Mouse (Mus musculus) gastrocnemius, adult 2 months (tissue): ENCODE measurements around the gene Garnl3. TPM values are rescaled to one million over a fixed set of nuclear protein-coding genes. Genes with fewer than 3 reads are reported as not detected.
"Not testable (repeated sequence)": the region's sequence is repeated elsewhere in the genome, so short reads cannot be mapped to it uniquely, and the experiment has no call there.

ENCODE experiments used
- DNase-seq: peaks from one replicate; pipeline ENCODE4 v3.0.0; 2022
- H3K27ac ChIP-seq: fragments of 200-600 bp; 2 replicates; pipeline ENCODE4 v1.8.1; 2022; ENCODE audit warnings: mild to moderate bottlenecking
- H3K4me3 ChIP-seq: fragments of 200-600 bp; 2 replicates; pipeline ENCODE4 v1.8.1; 2022; ENCODE audit warnings: mild to moderate bottlenecking, moderate library complexity
- CTCF ChIP-seq: fragments of 200-600 bp; IDR thresholded peaks from 2 replicates; pipeline ENCODE4 v1.8.1; 2022; ENCODE audit warnings: antibody characterized with exemption, mild to moderate bottlenecking, moderate library complexity
- intact Hi-C: fragments of 180-260 bp; cut with DNase I; formaldehyde crosslinking; loops from one replicate; pipeline ENCODE4 v1.15.1; 2025
- total RNA-seq, 2 experiments: library from RNA; stranded (reverse); gene quantifications; 2 replicates each; pipeline ENCODE4 v1.2.3; 2021

Gene Garnl3
- total RNA-seq, 2 experiments from 2014 or later: 0.31 to 0.89 TPM

GRCm38 (mm10) chr2:33138491-33138890 is 7.0 kb upstream of the Garnl3 start:
- no peak overlapping the region for H3K4me3 ChIP-seq
- no peak overlapping the region for H3K27ac ChIP-seq
- intact Hi-C loops: no loop called here
- no peak for DNase-seq
- TF ChIP-seq CTCF: no peak

DNA sequence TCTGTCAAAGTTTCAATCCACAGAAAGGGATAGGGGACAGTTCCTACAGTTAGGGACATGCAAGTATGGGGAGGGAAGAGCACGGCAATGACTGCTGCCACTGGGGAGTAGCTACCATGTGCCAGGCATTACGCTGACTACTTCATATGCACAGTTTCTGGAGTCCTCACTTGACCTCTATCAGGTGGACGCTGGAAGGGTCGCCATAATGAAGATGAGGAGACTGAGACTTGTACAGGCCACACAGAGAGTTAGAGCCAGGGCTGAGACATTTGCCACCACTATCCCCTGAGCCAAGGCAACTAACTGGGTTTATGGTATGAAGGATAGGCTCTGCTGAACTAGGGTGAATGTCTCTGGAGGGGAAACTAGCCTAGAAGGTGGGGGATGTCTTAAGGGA is 6.3 kb upstream of the Garnl3 start:
- intact Hi-C loops: no loop called here
- DNase-seq: no peak

DNA sequence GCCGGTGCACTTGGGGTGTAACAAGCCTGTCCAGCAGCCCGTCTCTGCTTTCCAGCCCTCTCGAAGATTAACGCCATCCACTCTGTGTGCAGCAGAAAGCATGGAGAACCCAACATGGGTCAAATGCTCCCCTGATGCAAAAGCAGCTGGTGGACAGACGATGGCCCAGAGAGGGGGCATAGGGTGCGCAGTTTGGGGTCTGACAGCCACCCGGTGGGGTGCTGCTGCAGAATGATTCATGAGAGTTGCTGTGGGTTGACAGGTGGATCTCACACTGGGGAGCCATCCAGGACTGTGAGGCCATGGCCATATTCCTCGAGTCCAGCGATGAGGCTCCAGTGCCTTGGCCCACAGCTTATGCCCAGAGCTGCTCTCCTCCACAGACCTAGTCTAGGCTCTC is 5.8 kb upstream of the Garnl3 start:
- intact Hi-C loops: no loop called here
- TF ChIP-seq CTCF: no peak

More for the DNA sequence above, 6.3 kb upstream of the Garnl3 start:
- no peak for TF ChIP-seq CTCF
- Histone ChIP-seq H3K4me3 (no peak overlapping the region), H3K27ac (no peak overlapping the region)

DNA sequence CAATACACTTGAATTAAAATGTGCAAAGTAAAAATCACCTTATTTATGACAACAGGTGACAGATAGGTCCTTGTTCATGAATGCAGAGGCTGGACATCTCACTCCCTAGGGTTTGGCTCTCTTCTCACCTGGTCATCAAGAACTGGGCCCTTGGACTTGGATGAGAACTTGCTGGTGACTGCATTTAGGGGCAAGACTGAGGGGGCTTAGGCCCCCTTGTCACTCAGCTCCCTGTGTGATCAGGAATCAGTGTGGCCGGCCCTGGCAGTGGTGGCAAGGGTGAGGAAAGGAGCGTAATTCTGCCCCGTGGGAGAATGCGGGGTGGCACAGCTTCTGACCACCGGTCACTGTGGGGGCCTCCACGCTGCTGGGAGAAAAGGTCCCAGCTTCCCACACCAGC is 4.9 kb upstream of the Garnl3 start:
- no peak overlapping the region for H3K27ac ChIP-seq
- H3K4me3 ChIP-seq: no peak overlapping the region
- TF ChIP-seq CTCF: no peak
- DNase-seq: no peak
- intact Hi-C loops: no loop called here

More for the DNA sequence above, 5.8 kb upstream of the Garnl3 start:
- no peak overlapping the region for H3K4me3 ChIP-seq
- no peak for DNase-seq
- H3K27ac ChIP-seq: no peak overlapping the region

GRCm38 (mm10) chr2:33134766-33135490 is 3.5 kb upstream of the Garnl3 start:
- Histone ChIP-seq H3K4me3 (no peak overlapping the region), H3K27ac (no peak overlapping the region)
- intact Hi-C loops: loop anchor here (5.0 kb wide), 1 partner anchor 153 kb away; the partner anchor contains the start of gene Slc2a8
- DNase-seq: no peak
- TF ChIP-seq CTCF: no peak

DNA sequence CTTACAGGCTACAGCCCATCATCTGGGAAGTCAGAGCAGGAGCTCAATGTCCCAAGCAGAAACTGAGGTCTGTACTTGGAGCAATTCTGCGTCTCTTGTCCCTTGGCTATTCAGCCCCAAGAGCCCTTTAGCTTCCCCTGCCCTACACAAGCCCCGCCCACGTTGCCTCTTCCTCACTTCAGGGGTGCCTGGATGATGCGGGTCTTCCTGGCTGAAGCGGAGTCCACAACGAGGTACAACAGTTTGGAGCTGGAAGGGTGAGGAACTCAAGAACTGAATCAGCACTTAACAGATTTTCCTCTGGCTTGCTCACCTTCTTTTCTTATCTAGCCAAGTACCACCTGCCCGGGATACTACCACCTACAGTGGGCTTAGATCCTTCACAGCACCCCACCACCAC is 852 bp upstream of the Garnl3 start:
- Histone ChIP-seq H3K4me3 (no peak overlapping the region), H3K27ac (no peak overlapping the region)
- no peak for TF ChIP-seq CTCF
- intact Hi-C loops: loop anchor here (5.0 kb wide), 1 partner anchor 150 kb away; the partner anchor contains the start of gene Slc2a8
- DNase-seq: no peak

DNA sequence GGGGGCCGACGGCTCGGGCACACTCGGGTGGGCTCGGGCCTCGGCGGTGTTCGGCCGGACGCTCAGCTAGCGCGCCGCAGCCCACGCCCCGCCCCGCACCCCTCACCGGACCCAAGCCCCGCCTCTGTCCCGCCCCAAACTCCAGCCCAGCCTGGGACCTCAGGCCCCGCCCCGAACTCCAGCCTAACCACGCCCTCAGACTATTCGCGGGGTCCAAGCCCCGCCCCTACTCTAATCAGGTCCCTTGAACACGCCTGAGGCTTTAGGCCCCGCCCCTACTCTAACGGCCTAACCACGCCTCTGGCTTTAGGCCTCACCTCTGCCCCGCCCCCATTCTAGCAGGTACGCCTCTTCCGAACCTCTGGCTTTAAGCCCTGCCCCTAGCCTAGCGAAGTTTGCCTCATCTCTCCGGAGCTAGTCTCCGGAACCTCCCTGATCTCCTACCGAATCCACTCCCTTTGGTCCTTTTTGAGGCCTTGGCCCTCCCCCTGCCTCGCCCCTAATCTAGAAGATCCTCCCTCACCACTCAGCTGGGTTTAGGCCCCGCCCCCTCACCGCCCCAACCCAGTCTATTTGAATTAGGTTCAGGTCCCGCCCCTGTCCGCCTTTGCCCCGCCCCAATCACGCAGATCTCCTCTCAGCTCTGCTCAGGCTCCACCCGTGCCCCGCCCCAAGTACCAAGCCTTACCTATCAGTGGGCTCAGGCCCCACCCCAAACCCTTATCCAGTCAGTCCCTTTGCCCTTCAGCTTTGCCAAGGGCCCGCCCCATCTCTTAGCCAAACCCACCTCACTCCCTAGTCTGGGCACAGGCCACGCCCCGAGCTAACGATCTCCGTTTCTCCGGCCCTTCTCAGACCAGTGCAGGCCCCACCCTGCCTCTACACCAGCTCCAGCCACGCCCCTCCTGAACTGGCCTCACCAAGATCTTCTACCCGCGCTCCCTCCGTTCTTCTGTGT is 649 bp downstream of the Garnl3 start:
- DNase-seq: peak; percentile 98
- intact Hi-C loops: loop anchor here (5.0 kb wide), 1 partner anchor 149 kb away; the partner anchor contains the start of gene Slc2a8
- Histone ChIP-seq H3K27ac (peak overlapping the region; percentile 86), H3K4me3 (peak overlapping the region; percentile 90)
- no peak for TF ChIP-seq CTCF

DNA sequence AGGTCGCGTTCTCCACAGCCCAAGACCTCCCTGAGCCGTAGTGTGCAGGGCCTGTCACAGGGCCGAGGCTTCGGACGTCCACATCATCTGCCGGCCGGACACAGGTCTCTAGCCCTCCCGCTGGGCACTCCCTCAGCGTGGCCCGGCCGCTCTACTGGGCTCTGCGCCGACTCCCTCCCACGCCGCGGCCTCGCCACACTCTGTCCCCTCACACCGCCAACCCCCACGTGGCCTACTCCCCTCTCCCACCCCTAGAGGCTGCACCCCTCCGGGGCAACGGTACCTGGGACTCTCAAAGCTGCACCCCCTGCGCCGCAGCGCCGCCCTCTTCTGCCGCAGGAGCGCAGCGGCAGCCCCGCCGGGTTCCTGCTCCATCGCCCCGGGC is 1.3 kb downstream of the Garnl3 start:
- intact Hi-C loops: loop anchor here (5.0 kb wide), 1 partner anchor 148 kb away; the partner anchor contains the start of gene Slc2a8
- peak; percentile 17; the same call in 1 of the 2 replicates for TF ChIP-seq CTCF
- peak overlapping the region; percentile 74 for H3K27ac ChIP-seq
- no peak for DNase-seq
- peak overlapping the region; percentile 90 for H3K4me3 ChIP-seq

DNA sequence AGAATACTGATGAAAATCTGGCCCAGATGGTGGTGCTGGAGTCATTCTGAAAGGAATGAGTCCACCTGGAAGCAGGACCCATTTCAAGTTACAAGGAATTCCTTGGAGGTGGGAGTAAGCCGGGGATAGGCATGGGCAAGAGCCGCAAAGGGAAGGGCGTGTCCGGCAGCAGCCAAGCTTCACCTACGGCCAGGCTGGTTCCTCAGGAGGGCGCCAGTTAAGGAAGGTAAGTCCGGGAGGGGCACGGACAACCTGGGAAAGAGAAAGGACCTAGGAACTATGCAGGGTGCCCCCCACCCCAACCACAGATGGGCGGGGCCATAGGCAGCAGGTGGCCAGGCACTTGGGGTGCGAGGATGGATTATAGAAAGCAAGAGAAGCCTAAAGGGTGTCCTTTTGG is 1.8 kb downstream of the Garnl3 start:
- intact Hi-C loops: loop anchor here (5.0 kb wide), 1 partner anchor 147 kb away; the partner anchor contains the start of gene Slc2a8

DNA sequence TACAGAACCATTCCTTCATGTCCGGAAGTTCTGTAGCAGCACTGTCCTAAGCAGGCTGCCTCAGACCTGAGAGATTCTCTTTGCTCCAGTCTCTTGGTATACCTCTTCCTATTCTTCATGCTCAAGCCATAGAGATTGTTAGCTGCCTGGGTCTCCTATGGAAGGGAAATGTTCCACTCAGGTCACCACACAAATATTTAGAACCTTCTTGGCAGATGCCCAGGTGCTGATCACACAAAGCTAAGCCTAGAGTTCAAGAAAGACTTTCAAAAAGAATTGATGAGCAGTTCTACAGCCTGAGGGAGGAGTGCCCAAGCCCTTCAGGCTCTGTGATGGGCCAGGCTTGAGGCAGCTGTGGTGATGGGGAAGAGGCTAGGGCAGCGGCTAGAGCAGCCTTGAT is 2.4 kb downstream of the Garnl3 start:
- intact Hi-C loops: no loop called here
- DNase-seq: no peak
- no peak overlapping the region for H3K27ac ChIP-seq
- TF ChIP-seq CTCF: no peak
- H3K4me3 ChIP-seq: no peak overlapping the region

More for the DNA sequence above, 1.8 kb downstream of the Garnl3 start:
- peak overlapping the region; percentile 90 for H3K4me3 ChIP-seq
- peak; percentile 39 for DNase-seq
- no peak for TF ChIP-seq CTCF
- H3K27ac ChIP-seq: peak overlapping the region; percentile 74

- DNase-seq: no peak
- intact Hi-C loops: no loop called here
- TF ChIP-seq CTCF: no peak
- Histone ChIP-seq H3K27ac (no peak overlapping the region), H3K4me3 (no peak overlapping the region)
Observed at GRCm38 (mm10) chr2:33127271-33127670, 4.2 kb downstream of the Garnl3 start.

DNA sequence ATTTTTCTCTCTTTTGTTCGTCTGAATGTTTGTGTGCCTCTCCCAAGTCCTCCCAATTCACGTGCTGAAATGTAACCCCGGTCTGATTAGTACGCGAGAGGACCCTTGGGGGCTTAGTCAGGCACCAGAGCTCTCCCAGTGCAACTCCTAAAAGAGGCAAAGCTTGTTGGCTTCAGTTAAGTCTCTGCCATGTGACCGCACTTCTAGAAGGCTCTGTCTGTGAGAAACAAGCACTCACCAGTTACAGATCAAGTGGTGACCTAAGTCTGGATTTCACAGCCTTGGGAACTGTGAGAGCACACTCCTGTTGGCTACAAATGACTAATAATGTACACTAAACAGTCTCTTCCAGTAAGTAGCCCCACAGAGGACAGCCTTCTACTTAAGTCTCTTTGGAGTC is 8.6 kb downstream of the Garnl3 start:
- no peak overlapping the region for H3K4me3 ChIP-seq
- TF ChIP-seq CTCF: no peak
- no peak overlapping the region for H3K27ac ChIP-seq
- intact Hi-C loops: no loop called here
- DNase-seq: no peak

DNA sequence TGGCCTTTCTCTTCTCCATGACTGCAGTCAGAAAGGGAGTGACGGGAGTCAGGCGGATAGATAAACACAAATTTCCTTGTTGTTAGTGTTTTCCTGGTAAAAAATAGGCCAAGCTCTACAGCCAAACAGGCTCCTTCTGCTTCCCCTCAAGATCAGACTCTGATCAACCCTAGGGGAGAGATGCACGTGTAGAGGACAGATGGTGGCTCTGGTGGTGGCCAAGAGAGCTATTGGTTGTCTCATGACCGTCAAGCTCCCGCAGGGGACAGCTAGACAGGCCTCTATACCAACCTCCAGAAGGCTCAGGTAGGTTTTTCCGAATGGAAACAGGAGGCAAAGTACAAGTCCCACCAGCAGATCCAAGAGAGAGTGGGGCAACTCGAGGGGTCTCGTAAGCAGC is 30.9 kb downstream of the Garnl3 start:
- intact Hi-C loops: no loop called here
- no peak for DNase-seq
- Histone ChIP-seq H3K27ac (no peak overlapping the region), H3K4me3 (no peak overlapping the region)
- TF ChIP-seq CTCF: no peak

- H3K27ac ChIP-seq, intact Hi-C loops, DNase-seq, H3K4me3 ChIP-seq: not testable (repeated sequence)
Observed at GRCm38 (mm10) chr2:33097326-33097725, 34.1 kb downstream of the Garnl3 start.
